Mouse (Mus musculus) E14TG2a.4 (cell line): ENCODE measurements at regions not wholly inside any gene's neighbourhood (a gene's known extent, or its start where the extent isn't known, plus 50 kb on each side); places are given as distances from the start of the nearest gene placed in this dataset.

Experiments used
- CTCF ChIP-seq: conservative IDR thresholded peaks from 2 replicates; pipeline ENCODE4 v1.5.1; 2014; ENCODE audit warnings: low read length
- NANOG ChIP-seq: IDR thresholded peaks from 2 replicates; pipeline ENCODE4 v1.6.1; 2014; ENCODE audit warnings: borderline replicate concordance, low read length, mixed read lengths
- POU5F1 ChIP-seq: IDR thresholded peaks from 2 replicates; pipeline ENCODE4 v1.6.1; 2014; ENCODE audit warnings: low read length, borderline replicate concordance

DNA sequence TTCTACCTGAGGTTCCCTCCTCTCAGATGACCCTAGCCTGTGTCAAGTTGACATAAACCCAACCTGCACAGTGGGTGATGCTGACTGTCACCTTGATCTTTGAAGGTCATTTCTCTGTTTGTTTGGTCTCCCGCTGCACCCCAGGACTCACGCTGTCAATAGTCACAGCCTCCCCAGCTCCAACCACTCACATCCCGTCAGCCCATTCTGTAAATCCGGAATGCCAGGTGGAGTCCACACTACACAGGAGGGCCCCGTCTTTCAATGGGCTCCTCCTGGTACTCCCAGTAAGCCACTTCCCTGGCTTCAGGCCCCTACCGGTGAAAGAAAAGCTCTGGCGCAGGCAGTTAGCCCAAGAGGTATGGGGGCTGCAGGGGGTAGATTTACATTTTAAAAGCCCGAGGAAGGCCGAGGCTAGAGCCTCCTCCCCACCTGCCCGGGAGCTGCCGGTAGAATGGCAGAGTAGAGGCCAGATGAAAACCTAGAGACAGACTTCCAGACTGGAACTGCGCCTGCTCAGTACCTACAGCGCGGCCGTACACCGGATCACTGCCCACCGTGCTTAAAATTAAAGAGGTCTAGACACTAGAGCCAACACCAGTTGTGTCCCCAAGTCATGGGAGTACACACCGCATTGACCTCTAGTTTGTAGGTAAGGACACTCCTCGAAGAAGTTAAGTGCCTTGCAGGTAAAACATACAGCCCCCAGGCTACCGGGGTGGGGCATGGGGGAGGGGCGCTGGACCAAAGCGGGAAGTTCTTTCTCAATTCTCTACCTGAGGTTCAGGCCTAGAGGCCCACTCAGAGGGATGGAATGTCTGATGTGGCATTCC, 123.8 kb upstream of the Med13l start:
- TF ChIP-seq CTCF: no peak
- peak; percentile 56; the same call in 1 of the 2 replicates for TF ChIP-seq NANOG
- no peak; the same call in 1 of the 2 replicates for TF ChIP-seq POU5F1
